10 mouse cellular contexts compared by ENCODE assay signal in the genomic region with DNA sequence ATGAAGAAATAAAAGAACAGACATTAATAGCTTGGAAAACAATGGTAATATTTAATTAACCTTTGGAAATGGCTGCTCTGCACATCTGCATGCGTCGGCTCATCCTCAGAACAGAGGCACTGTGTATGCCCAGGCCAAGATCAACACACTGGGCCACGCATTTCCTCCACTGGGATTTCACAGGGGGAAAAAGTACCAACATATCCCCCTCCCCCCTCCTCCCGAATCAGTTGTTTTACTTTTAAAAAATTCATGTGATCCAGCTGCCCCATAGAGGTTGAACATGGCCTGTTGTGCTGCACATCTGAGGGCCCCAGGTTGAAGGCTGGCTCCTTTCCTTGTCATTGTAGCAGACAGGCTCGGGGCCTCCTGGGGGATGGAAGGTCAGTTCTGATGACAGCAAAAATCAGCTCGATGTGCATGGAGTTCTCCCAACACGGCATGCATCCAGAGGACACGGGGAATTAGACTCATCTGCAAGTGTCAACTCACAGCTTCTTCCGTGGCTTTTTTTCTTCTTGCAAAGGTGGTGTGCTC.
DNase-seq lines count a peak whose midpoint lies in the region; ATAC-seq and TF ChIP-seq lines count a peak whose summit lies in the region.
"Had no signal": no experiment of that assay in that cellular context is flagged by ENCODE, and none has a peak within 500 bp of the region (broad histone marks: within the 10 kb centered on the region; RNA-seq: fewer than 3 reads in every experiment).

No protein-coding gene starts in this region.

- H3K27ac ChIP-seq in heart, embryonic 12.5 days (ENCODE audit: poor library complexity, severe bottlenecking), result peak overlapping the region; percentile 83
- peak overlapping the region; percentile 75 for H3K27ac ChIP-seq in hindbrain, embryonic 15.5 days (replicated peaks)
- H3K27ac ChIP-seq: stomach, postnatal 0 days had no signal

- H3K4me1 ChIP-seq in heart, embryonic 12.5 days (replicated peaks), result peaks cover 30% of the 10 kb centered on the region
- H3K4me1 ChIP-seq in hindbrain, embryonic 15.5 days (replicated peaks), result peaks cover 45% of the 10 kb centered on the region

- no peak overlapping the region for H3K4me3 ChIP-seq in heart, embryonic 12.5 days
- no peak overlapping the region for H3K4me3 ChIP-seq in hindbrain, embryonic 15.5 days
- H3K4me3 ChIP-seq: embryonic facial prominence, embryonic 12.5 days had no signal

- H3K27me3 ChIP-seq in heart, embryonic 12.5 days (replicated peaks), result no peaks in the 10 kb centered on the region
- no peaks in the 10 kb centered on the region for H3K27me3 ChIP-seq in hindbrain, embryonic 15.5 days

- no peak overlapping the region for H3K9ac ChIP-seq in heart, embryonic 12.5 days
- no peak overlapping the region for H3K9ac ChIP-seq in hindbrain, embryonic 15.5 days
- H3K9ac ChIP-seq: embryonic facial prominence, embryonic 12.5 days had no signal

- H3K9me3 ChIP-seq in heart, embryonic 12.5 days (replicated peaks), result no peaks in the 10 kb centered on the region
- H3K9me3 ChIP-seq in hindbrain, embryonic 15.5 days, result no peaks in the 10 kb centered on the region
- H3K9me3 ChIP-seq: embryonic facial prominence, embryonic 12.5 days had no signal

- no peak overlapping the region for H3K4me2 ChIP-seq in heart, embryonic 12.5 days
- H3K4me2 ChIP-seq in hindbrain, embryonic 15.5 days, result no peak overlapping the region
- H3K4me2 ChIP-seq: embryonic facial prominence, embryonic 12.5 days had no signal

- no peak for TF ChIP-seq POLR2A in brain, embryonic 14.5 days (IDR thresholded peaks at IDR 0.05; ENCODE audit: borderline replicate concordance, extremely low read depth, insufficient read depth, insufficient read length, poor library complexity, severe bottlenecking)

- DNase-seq in heart, postnatal 10 days, result no peak
- DNase-seq in MN1 (ENCODE audit: low spot score), result peak; percentile 28
- peak; percentile 26 for DNase-seq in brain, embryonic 14.5 days (ENCODE audit: low read depth)
- DNase-seq in right cerebral cortex, postnatal 4 days, result no peak
- DNase-seq in adrenal gland, postnatal 4 days (ENCODE audit: low spot score in 2 of 2), result no peak
- DNase-seq: right cerebral cortex, postnatal 25 days had no signal

- H3K36me3 ChIP-seq in heart, embryonic 12.5 days, result no peaks in the 10 kb centered on the region
- no peaks in the 10 kb centered on the region for H3K36me3 ChIP-seq in hindbrain, embryonic 15.5 days
- H3K36me3 ChIP-seq: embryonic facial prominence, embryonic 12.5 days had no signal

- intact Hi-C loops in heart, postnatal 10 days (cut with DNase I), result loop anchor here (5.0 kb wide), 1 partner anchor 64 kb away; no protein-coding TSS in a partner anchor

- no peak for TF ChIP-seq CTCF in brain, embryonic 14.5 days (IDR thresholded peaks at IDR 0.05; ENCODE audit: borderline replicate concordance, extremely low read depth, insufficient read depth, insufficient read length)

- WGBS in heart, embryonic 12.5 days, result 54% methylated on average over 9 of the region's 9 CpGs
- WGBS in hindbrain, embryonic 15.5 days, result 39% methylated on average over 9 of the region's 9 CpGs

- peak; percentile 43; the same call in 1 of the 2 replicates for ATAC-seq in heart, embryonic 12.5 days (ENCODE audit: insufficient number of reproducible peaks, low FRiP score)
- no peak for ATAC-seq in hindbrain, embryonic 15.5 days (ENCODE audit: low FRiP score, low read depth)

Comparison
In these comparisons a context has a peak if more than half of its experiments do, and no peak if none do; other contexts are left out.
1. DNase-seq: peak in MN1 (single experiment) and brain, embryonic 14.5 days (single experiment); none in heart, postnatal 10 days (0 of 2), right cerebral cortex, postnatal 4 days (single experiment) and adrenal gland, postnatal 4 days (0 of 2).